Mouse (Mus musculus): ENCODE results near the gene Fshb.

GRCm38 (mm10) chr2:107084256-107084655 lies 24.8 kb upstream of the Fshb start:
- no peak for TF ChIP-seq CHD2 (IDR thresholded peaks at IDR 0.05; ENCODE audit: low read depth, low read length)
- TF ChIP-seq MAFK (IDR thresholded peaks at IDR 0.05; ENCODE audit: insufficient read depth, low read depth, low read length): no peak
- no peak for TF ChIP-seq HCFC1 (IDR thresholded peaks at IDR 0.05; ENCODE audit: borderline replicate concordance, insufficient read depth, low read length)
- TF ChIP-seq ZC3H11A (IDR thresholded peaks at IDR 0.05; ENCODE audit: borderline replicate concordance, low read depth, low read length): no peak
